Mouse (Mus musculus): Measurements from ENCODE around the gene Cox19.

Cox19 gene

GRCm38 (mm10) chr5:139382760-139383159, 31.5 kb upstream of the Cox19 start:
- in situ Hi-C loops (cut with MboI; ENCODE audit: unreplicated experiment in 2 of 2) = loop anchor here in 1 of 2 experiments (5.0 kb wide), 1 partner anchor 65 kb away; no protein-coding TSS in a partner anchor

- in situ Hi-C loops (cut with MboI; ENCODE audit: unreplicated experiment in 2 of 2) = loop anchor here in 1 of 2 experiments (5.0 kb wide), 1 partner anchor 65 kb away; no protein-coding TSS in a partner anchor
Observed at GRCm38 (mm10) chr5:139381586-139382513, 30.6 kb upstream of the Cox19 start.

GRCm38 (mm10) chr5:139380385-139381248, 29.4 kb upstream of the Cox19 start:
- in situ Hi-C loops (cut with MboI; ENCODE audit: unreplicated experiment in 2 of 2) = loop anchor here in 1 of 2 experiments (5.0 kb wide), 1 partner anchor 67 kb away; no protein-coding TSS in a partner anchor

GRCm38 (mm10) chr5:139379771-139380384, 28.7 kb upstream of the Cox19 start:
- in situ Hi-C loops (cut with MboI; ENCODE audit: unreplicated experiment in 2 of 2) = loop anchor here in 1 of 2 experiments (5.0 kb wide), 1 partner anchor 67 kb away; no protein-coding TSS in a partner anchor

GRCm38 (mm10) chr5:139378986-139379629, 27.9 kb upstream of the Cox19 start:
- in situ Hi-C loops (cut with MboI; ENCODE audit: unreplicated experiment in 2 of 2) = no loop called here

GRCm38 (mm10) chr5:139378271-139378556, 27.0 kb upstream of the Cox19 start:
- in situ Hi-C loops (cut with MboI; ENCODE audit: unreplicated experiment in 2 of 2) = no loop called here

GRCm38 (mm10) chr5:139377468-139378270, 26.5 kb upstream of the Cox19 start, which contains the start of gene Gpr146:
Gene Gpr146 (plus strand): TSS chr5:139377697.
- in situ Hi-C loops (cut with MboI; ENCODE audit: unreplicated experiment in 2 of 2) = no loop called here

GRCm38 (mm10) chr5:139374841-139375240, 23.6 kb upstream of the Cox19 start:
- in situ Hi-C loops (cut with MboI; ENCODE audit: unreplicated experiment in 2 of 2) = no loop called here

- in situ Hi-C loops (cut with MboI; ENCODE audit: unreplicated experiment in 2 of 2) = no loop called here
Observed at GRCm38 (mm10) chr5:139373889-139374444, 22.7 kb upstream of the Cox19 start.

GRCm38 (mm10) chr5:139373126-139373525, 21.9 kb upstream of the Cox19 start:
- in situ Hi-C loops (cut with MboI; ENCODE audit: unreplicated experiment in 2 of 2) = no loop called here

- in situ Hi-C loops (cut with MboI; ENCODE audit: unreplicated experiment in 2 of 2) = no loop called here
Observed at GRCm38 (mm10) chr5:139371631-139372401, 20.6 kb upstream of the Cox19 start.

- in situ Hi-C loops (cut with MboI; ENCODE audit: unreplicated experiment in 2 of 2) = no loop called here
Observed at GRCm38 (mm10) chr5:139371118-139371517, 19.9 kb upstream of the Cox19 start.

- in situ Hi-C loops (cut with MboI; ENCODE audit: unreplicated experiment in 2 of 2) = no loop called here
Observed at GRCm38 (mm10) chr5:139370336-139370735, 19.1 kb upstream of the Cox19 start.

GRCm38 (mm10) chr5:139368638-139369320, 17.6 kb upstream of the Cox19 start:
- in situ Hi-C loops (cut with MboI; ENCODE audit: unreplicated experiment in 2 of 2) = loop anchor here (5.0 to 10.0 kb wide), 3 partner anchors 96 to 376 kb away; partner anchors contain the start of gene 3110082I17Rik (in 1 of the 2)

- in situ Hi-C loops (cut with MboI; ENCODE audit: unreplicated experiment in 2 of 2) = loop anchor here (5.0 to 10.0 kb wide), 3 partner anchors 97 to 377 kb away; partner anchors contain the start of gene 3110082I17Rik (in 1 of the 2)
Observed at GRCm38 (mm10) chr5:139367884-139368458, 16.8 kb upstream of the Cox19 start.

GRCm38 (mm10) chr5:139366484-139366883, 15.3 kb upstream of the Cox19 start:
- in situ Hi-C loops (cut with MboI; ENCODE audit: unreplicated experiment in 2 of 2) = loop anchor here (5.0 to 10.0 kb wide), 3 partner anchors 98 to 378 kb away; partner anchors contain the start of gene 3110082I17Rik (in 1 of the 2)

- in situ Hi-C loops (cut with MboI; ENCODE audit: unreplicated experiment in 2 of 2) = loop anchor here (5.0 to 10.0 kb wide), 3 partner anchors 99 to 379 kb away; partner anchors contain the start of gene 3110082I17Rik (in 1 of the 2)
Observed at GRCm38 (mm10) chr5:139365827-139366226, 14.6 kb upstream of the Cox19 start.

Data from v-Abl transformed pro-B cells (cell line).